Mouse (Mus musculus): ENCODE results near the gene Pvr.

GRCm38 (mm10) chr7:19956341-19956781, 35.4 kb upstream of the Pvr start:
- TF ChIP-seq CTCF (IDR thresholded peaks at IDR 0.05; ENCODE audit: extremely low read depth, insufficient read depth, low read length), result peak; percentile 84
- TF ChIP-seq POLR2A (IDR thresholded peaks at IDR 0.05; ENCODE audit: extremely low read depth, insufficient read depth, low read length), result no peak
